Mouse (Mus musculus) lung, postnatal 0 days (tissue): ENCODE measurements at regions not wholly inside any gene's neighbourhood (a gene's known extent, or its start where the extent isn't known, plus 50 kb on each side); places are given as distances from the start of the nearest gene placed in this dataset.
A peak's percentile ranks its signal among the peaks of the same experiment; 100 is the strongest.

Experiments used
- ATAC-seq: fragments of 200-750 bp; cut with Nextera tagmentation; 2 replicates; pipeline ENCODE4 v1.8.0; 2017; ENCODE audit warnings: moderate library complexity
- DNase-seq: peaks from one replicate; pipeline ENCODE4 v3.0.0-alpha.2; 2016; ENCODE audit warnings: low spot score
- H3K27ac ChIP-seq: fragments of 300-500 bp; sonication (generic); 2 replicates; pipeline ENCODE4 v1.5.1; 2014; ENCODE audit warnings: antibody characterized with exemption, mild to moderate bottlenecking, low read length, mixed read lengths
- H3K27me3 ChIP-seq: fragments of 300-500 bp; sonication (generic); replicated peaks from 2 replicates; pipeline ENCODE4 v1.6.1; 2014; ENCODE audit warnings: low read length, mixed read lengths; ENCODE audit not compliant: insufficient read depth
- H3K36me3 ChIP-seq: fragments of 300-500 bp; sonication (generic); 2 replicates; pipeline ENCODE4 v1.6.1; 2014; ENCODE audit warnings: low read length, mixed read lengths; ENCODE audit not compliant: insufficient read depth
- H3K4me1 ChIP-seq: fragments of 300-500 bp; sonication (generic); 2 replicates; pipeline ENCODE4 v1.6.1; 2014; ENCODE audit warnings: antibody characterized with exemption, low read depth, low read length, mixed read lengths; ENCODE audit not compliant: insufficient read depth
- H3K4me2 ChIP-seq: fragments of 300-500 bp; sonication (generic); replicated peaks from 2 replicates; pipeline ENCODE4 v1.6.1; 2014; ENCODE audit warnings: low read depth, mild to moderate bottlenecking, low read length, moderate library complexity, mixed read lengths
- H3K4me3 ChIP-seq: fragments of 300-500 bp; sonication (generic); 2 replicates; pipeline ENCODE4 v1.5.1; 2014; ENCODE audit warnings: low read depth, low read length
- H3K9ac ChIP-seq: fragments of 300-500 bp; sonication (generic); replicated peaks from 2 replicates; pipeline ENCODE4 v1.6.1; 2014; ENCODE audit warnings: low read depth, mild to moderate bottlenecking
- H3K9me3 ChIP-seq: fragments of 300-500 bp; sonication (generic); 2 replicates; pipeline ENCODE4 v1.6.1; 2016; ENCODE audit warnings: low read length, mixed read lengths
- CTCF ChIP-seq: IDR thresholded peaks from 2 replicates; pipeline ENCODE4 v1.5.1; 2016; ENCODE audit warnings: antibody characterized with exemption, mild to moderate bottlenecking
- EP300 ChIP-seq: IDR thresholded peaks from 2 replicates; pipeline ENCODE4 v1.6.1; 2016; ENCODE audit warnings: antibody characterized with exemption, mild to moderate bottlenecking, control low read depth
- WGBS: fragments of 180-500 bp; shearing (Covaris S2); extraction: QIAGEN DNeasy Blood & Tissue Kit; methylation state at CpG from one replicate; pipeline ENCODE4 v1.1.7; 2014; 5-methylcytosine and 5-hydroxymethylcytosine counted together

DNA sequence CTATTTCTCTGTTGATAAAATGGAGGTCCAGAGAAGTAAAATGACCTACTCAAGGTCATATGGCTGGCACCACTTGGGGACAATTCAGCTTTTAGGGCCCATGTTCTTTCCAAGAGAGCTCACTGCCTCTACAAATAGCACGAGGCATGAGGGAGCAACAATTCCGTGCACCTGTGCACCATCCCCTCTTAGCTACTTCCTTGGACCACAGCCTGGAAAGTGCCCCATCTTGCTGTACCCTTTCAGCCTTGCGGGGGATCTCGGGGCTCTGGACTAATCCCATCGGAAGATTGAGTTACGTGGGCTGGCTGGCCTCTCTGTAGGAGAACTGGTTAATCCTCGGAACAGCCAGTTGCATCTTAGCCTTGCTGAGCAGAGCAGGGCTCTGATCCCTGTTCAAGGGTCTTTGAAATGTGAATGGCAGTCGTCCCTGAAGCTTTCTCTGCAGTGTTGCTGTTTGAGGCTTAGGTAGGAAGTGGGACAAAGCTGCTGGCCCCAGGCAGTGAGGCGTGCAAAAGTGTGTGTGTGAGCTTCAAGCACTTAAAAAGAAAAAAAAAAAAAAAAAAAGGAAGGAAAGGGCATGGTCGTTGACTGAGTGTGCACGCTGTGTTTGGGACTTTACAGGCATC lies 133.8 kb downstream of the Plpp3 start:
- DNase-seq (no peak), ATAC-seq (no peak; the same call in 1 of the 2 replicates)
- Histone ChIP-seq H3K27ac (no peak overlapping the region), H3K4me1 (no peaks in the 10 kb centered on the region), H3K4me3 (no peak overlapping the region), H3K4me2 (no peak overlapping the region), H3K9ac (no peak overlapping the region), H3K36me3 (no peaks in the 10 kb centered on the region), H3K27me3 (no peaks in the 10 kb centered on the region), H3K9me3 (no peaks in the 10 kb centered on the region)
- 37% methylated on average over 11 of the region's 11 CpGs for WGBS
- TF ChIP-seq CTCF: no peak
- no peak for TF ChIP-seq EP300

DNA sequence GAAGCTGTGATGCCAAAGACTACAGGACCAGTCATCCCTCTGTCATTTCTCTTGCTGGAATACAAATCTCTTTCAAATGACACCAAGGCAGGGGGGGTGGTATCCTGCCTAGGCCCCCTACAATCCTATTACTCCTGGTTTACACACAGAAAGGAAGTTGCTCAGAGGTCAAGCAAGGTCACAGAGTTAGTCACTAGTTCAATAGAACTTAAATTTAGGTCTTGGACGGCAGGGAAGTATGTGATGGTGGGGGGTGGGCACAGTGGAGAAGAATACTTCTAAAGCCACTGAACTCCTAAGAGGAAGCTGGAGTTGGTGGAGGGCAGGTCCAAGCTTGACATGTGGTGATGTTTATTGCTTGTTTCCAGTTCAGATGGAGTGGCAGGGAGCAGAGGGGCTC lies 134.4 kb downstream of the Plpp3 start:
- TF ChIP-seq EP300 (peak; percentile 41; the same call in 1 of the 2 replicates), CTCF (no peak)
- Histone ChIP-seq H3K9me3 (no peaks in the 10 kb centered on the region), H3K9ac (no peak overlapping the region), H3K4me2 (no peak overlapping the region), H3K36me3 (no peaks in the 10 kb centered on the region), H3K27ac (peak overlapping the region; percentile 43; the same call in 1 of the 2 replicates), H3K4me1 (no peaks in the 10 kb centered on the region), H3K27me3 (no peaks in the 10 kb centered on the region), H3K4me3 (no peak overlapping the region)
- ATAC-seq: peak; percentile 77
- WGBS: 16% methylated on average over 1 of the region's 1 CpGs
- peak; percentile 42 for DNase-seq

DNA sequence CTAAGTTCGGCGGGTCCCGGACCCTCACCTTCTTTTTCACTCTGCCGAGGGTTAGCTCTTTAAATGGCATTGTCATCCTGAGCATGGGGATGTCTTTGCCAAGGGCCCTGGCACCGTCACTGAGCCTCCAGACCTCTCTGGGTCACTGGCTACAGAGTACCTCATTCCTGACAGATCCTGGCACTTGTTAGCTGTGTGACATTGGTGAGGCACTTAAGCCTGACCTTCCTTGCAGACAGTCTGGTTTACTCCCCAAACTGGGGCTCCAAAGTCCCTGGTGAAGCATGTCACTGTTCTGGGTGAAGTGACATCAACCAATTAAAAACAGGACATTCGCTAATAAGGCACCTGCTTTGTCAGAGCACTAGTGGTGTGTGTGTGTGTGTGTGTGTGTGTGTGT lies 142.2 kb downstream of the Plpp3 start:
- Histone ChIP-seq H3K9ac (no peak overlapping the region), H3K4me1 (no peaks in the 10 kb centered on the region), H3K36me3 (no peaks in the 10 kb centered on the region), H3K4me3 (no peak overlapping the region), H3K4me2 (no peak overlapping the region), H3K27ac (no peak overlapping the region), H3K9me3 (no peaks in the 10 kb centered on the region), H3K27me3 (no peaks in the 10 kb centered on the region)
- 89% methylated on average over 6 of the region's 6 CpGs for WGBS
- no peak for TF ChIP-seq EP300
- no peak for TF ChIP-seq CTCF
- ATAC-seq (no peak), DNase-seq (no peak)

DNA sequence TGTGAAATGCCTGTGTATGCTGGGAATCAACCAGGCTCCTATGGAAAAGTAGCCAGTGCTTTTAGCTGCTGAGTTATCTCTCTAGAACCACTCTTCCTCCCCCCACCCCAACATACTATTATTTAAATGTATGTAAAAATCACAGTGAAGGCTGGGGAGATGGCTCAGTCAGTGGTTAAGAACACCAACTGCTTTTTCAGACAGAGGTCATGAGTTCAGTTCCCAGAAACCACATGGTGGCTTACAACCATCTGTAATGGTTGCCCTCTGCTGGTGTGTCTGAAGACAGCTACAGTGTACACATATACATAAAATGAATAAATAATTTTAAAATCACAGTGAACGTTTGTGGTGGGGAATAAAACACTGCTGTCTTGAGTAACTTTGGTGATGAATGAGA lies 144.4 kb downstream of the Plpp3 start:
- Histone ChIP-seq H3K9ac (no peak overlapping the region), H3K9me3 (no peaks in the 10 kb centered on the region), H3K36me3 (no peaks in the 10 kb centered on the region), H3K27me3 (no peaks in the 10 kb centered on the region), H3K4me2 (no peak overlapping the region), H3K27ac (no peak overlapping the region), H3K4me3 (no peak overlapping the region), H3K4me1 (no peaks in the 10 kb centered on the region)
- ATAC-seq (no peak), DNase-seq (no peak)
- TF ChIP-seq EP300 (no peak), CTCF (0 out of 2 replicates have a peak, but pooled peaks have one; percentile 1)
- 58% methylated on average over 1 of the region's 1 CpGs for WGBS

DNA sequence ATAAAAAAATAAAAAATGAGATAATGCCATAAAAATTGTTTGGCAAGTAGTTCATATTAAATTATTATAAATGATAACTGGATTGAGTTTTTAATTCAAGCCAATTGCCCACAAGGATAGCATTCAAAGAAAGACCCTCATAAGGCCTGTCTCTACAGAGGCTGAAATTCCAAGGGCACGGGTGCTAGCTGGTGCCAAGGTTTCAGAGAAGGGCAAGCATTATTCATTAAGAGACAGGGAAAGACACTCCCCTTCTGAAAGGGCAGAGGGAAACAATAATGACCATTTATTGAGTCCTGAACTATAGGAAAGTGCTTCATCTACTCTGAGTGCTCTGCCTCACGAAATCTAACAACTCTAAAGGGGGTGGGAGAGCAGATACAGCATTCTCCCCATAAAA lies 147.0 kb downstream of the Plpp3 start:
- ATAC-seq (no peak), DNase-seq (no peak)
- Histone ChIP-seq H3K27ac (no peak overlapping the region), H3K4me2 (no peak overlapping the region), H3K4me1 (no peaks in the 10 kb centered on the region), H3K27me3 (no peaks in the 10 kb centered on the region), H3K4me3 (no peak overlapping the region), H3K9ac (no peak overlapping the region), H3K9me3 (no peaks in the 10 kb centered on the region), H3K36me3 (no peaks in the 10 kb centered on the region)
- 45% methylated on average over 2 of the region's 2 CpGs for WGBS
- TF ChIP-seq CTCF (no peak), EP300 (no peak)

DNA sequence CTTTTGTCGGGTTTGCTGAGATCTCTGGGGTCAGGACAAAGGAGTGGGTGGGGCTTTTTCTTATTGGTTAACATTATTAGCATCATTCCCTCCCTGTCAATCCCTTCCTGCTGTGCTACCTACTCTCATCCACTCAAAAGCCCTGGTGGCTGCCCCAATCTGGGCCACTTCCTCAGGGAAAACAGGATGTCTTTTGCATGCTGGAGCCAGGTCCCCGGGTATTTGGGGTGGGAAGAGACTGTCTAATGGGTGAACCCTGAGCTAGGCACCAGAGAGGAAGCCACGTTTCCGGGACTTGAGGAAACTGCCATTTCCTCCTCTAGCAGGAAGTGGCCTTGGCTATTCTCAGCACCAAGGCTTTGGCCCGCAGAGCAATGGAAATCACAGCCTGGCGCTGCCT lies 148.8 kb downstream of the Plpp3 start:
- ATAC-seq: peak; percentile 90
- Histone ChIP-seq H3K4me3 (no peak overlapping the region), H3K9me3 (no peaks in the 10 kb centered on the region), H3K27ac (peak overlapping the region; percentile 35; the same call in 1 of the 2 replicates), H3K27me3 (no peaks in the 10 kb centered on the region), H3K4me1 (no peaks in the 10 kb centered on the region), H3K4me2 (no peak overlapping the region), H3K9ac (no peak overlapping the region), H3K36me3 (no peaks in the 10 kb centered on the region)
- TF ChIP-seq EP300 (peak; percentile 86), CTCF (no peak)
- peak; percentile 60 for DNase-seq
- WGBS: 53% methylated on average over 6 of the region's 6 CpGs

DNA sequence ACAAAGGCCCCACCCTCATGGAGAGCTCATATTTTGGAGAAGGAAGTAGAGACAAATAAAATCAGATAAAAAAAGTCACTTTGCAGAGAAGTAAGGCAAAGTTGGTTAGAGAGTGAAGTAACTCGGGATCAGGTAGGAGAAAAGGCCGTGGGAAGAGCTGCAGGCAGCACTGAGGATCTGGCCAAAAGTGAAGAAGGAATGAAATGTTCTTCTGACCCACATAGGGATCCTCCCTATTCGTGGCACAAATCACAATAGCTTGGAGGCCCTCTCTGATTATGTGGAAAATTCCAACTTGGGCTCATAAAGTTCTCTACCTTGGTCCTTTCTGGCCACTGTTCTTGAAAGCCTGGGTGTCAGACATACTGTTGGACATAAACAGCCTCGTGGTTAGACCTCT lies 150.2 kb downstream of the Plpp3 start:
- Histone ChIP-seq H3K27ac (no peak overlapping the region), H3K27me3 (no peaks in the 10 kb centered on the region), H3K9me3 (no peaks in the 10 kb centered on the region), H3K9ac (no peak overlapping the region), H3K4me2 (no peak overlapping the region), H3K4me3 (no peak overlapping the region), H3K4me1 (no peaks in the 10 kb centered on the region), H3K36me3 (no peaks in the 10 kb centered on the region)
- DNase-seq (no peak), ATAC-seq (no peak)
- TF ChIP-seq EP300 (no peak), CTCF (no peak)
- WGBS: 75% methylated on average over 4 of the region's 4 CpGs
